Mouse (Mus musculus): ENCODE results near the gene Rps6ka3. TPM values are rescaled to one million over a fixed set of nuclear protein-coding genes. Genes with fewer than 3 reads are reported as not detected.

Rps6ka3 gene
- polyA plus RNA-seq, 1 experiment from 2014 or later: 1.8 TPM

DNA sequence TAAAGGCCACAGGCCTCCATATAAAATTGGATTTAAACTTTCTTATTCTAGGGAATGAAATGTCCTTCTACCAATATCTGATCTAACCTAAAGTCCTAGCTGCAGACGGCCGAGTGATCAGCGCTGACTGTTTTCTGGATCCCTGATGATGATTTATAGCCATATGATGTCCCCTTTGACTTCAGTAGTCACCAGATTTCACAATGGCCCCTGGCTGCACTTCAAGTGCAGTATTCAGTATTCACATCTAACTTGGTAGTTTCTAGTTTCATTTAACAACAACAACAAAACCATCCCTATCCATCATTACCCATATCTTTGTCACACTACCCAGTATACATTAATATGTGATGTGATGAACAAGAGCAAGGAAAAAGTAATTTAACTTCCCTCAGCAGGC, 154.4 kb downstream of the Rps6ka3 start:
- H3K27ac ChIP-seq: no peak overlapping the region
- H3K4me2 ChIP-seq: no peak overlapping the region
- 0 out of 2 replicates have a peak, but pooled peaks cover 5% of the 10 kb centered on the region for H3K36me3 ChIP-seq
- H3K27me3 ChIP-seq: no peaks in the 10 kb centered on the region
- no peak overlapping the region for H3K4me3 ChIP-seq (replicated peaks)
- H3K9ac ChIP-seq: no peak overlapping the region
- ATAC-seq (ENCODE audit: low read depth): no peak
- no peaks in the 10 kb centered on the region for H3K9me3 ChIP-seq (replicated peaks)
- H3K4me1 ChIP-seq (replicated peaks): no peaks in the 10 kb centered on the region
- no peak for DNase-seq
- WGBS (ENCODE audit: insufficient replicate concordance): 85% methylated on average over 3 of the region's 3 CpGs

GRCm38 (mm10) chrX:159371831-159372752, 162.0 kb downstream of the Rps6ka3 start, which contains the start of gene Eif1ax:
TSS of gene Eif1ax (plus strand) at chrX:159372178.
- no peaks in the 10 kb centered on the region for H3K9me3 ChIP-seq (replicated peaks)

DNA sequence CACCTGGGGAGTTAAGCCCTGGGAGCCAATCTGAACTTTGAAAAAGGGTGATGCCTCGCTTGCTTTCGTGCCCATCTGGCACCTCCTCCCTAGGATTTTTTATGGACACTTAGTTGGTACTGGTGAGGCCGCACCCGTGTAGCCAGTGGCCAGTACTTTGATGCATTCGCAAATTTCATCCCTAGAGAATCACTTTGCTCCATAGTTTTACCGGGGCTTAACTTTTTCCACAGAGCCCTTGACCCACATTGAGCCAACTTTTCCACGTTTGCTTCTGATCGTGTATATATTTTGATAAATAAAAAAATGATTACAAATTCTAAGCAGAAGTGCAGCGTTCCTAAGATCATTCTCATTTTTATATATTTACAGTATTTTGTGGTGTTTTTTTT, 162.6 kb downstream of the Rps6ka3 start:
- H3K4me3 ChIP-seq (replicated peaks): peak overlapping the region; percentile 80
- no peaks in the 10 kb centered on the region for H3K9me3 ChIP-seq (replicated peaks)
- H3K27ac ChIP-seq: peak overlapping the region; percentile 74; the same call in 1 of the 2 replicates
- H3K27me3 ChIP-seq: no peaks in the 10 kb centered on the region
- DNase-seq (no peak), ATAC-seq (ENCODE audit: low read depth) (no peak)
- peaks cover 14% of the 10 kb centered on the region for H3K36me3 ChIP-seq
- H3K9ac ChIP-seq: peak overlapping the region; percentile 82
- H3K4me1 ChIP-seq (replicated peaks): peaks cover 28% of the 10 kb centered on the region
- WGBS (ENCODE audit: insufficient replicate concordance): 14% methylated on average over 9 of the region's 9 CpGs
- peak overlapping the region; percentile 72 for H3K4me2 ChIP-seq

More at GRCm38 (mm10) chrX:159371831-159372752, 162.0 kb downstream of the Rps6ka3 start, which contains the start of gene Eif1ax:
- H3K4me1 ChIP-seq (replicated peaks): peaks cover 28% of the 10 kb centered on the region
- peak; percentile 100 for ATAC-seq (ENCODE audit: low read depth)
- peak within 1 kb of the TSS; percentile 74 for H3K27ac ChIP-seq
- peak within 1 kb of the TSS; percentile 72 for H3K4me2 ChIP-seq
- no peaks in the 10 kb centered on the region for H3K27me3 ChIP-seq
- H3K9ac ChIP-seq: peak within 1 kb of the TSS; percentile 82
- peak within 1 kb of the TSS; percentile 80 for H3K4me3 ChIP-seq (replicated peaks)
- DNase-seq: peak; percentile 80
- H3K36me3 ChIP-seq: peaks cover 9% of the 10 kb centered on the region; the same call in 1 of the 2 replicates
- WGBS (ENCODE audit: insufficient replicate concordance): 16% methylated on average over 53 of the region's 76 CpGs

- DNase-seq: no peak
- no peak overlapping the region for H3K27ac ChIP-seq
- peaks cover 26% of the 10 kb centered on the region for H3K36me3 ChIP-seq
- H3K4me2 ChIP-seq: no peak overlapping the region
- H3K9ac ChIP-seq: no peak overlapping the region
- no peaks in the 10 kb centered on the region for H3K9me3 ChIP-seq (replicated peaks)
- WGBS (ENCODE audit: insufficient replicate concordance): 79% methylated on average over 9 of the region's 9 CpGs
- no peaks in the 10 kb centered on the region for H3K27me3 ChIP-seq
- no peak overlapping the region for H3K4me3 ChIP-seq (replicated peaks)
- H3K4me1 ChIP-seq (replicated peaks): peaks cover 2% of the 10 kb centered on the region; the same call in 1 of the 2 replicates
- ATAC-seq (ENCODE audit: low read depth): no peak
Observed at GRCm38 (mm10) chrX:159387105-159387504, 177.0 kb downstream of the Rps6ka3 start.

DNA sequence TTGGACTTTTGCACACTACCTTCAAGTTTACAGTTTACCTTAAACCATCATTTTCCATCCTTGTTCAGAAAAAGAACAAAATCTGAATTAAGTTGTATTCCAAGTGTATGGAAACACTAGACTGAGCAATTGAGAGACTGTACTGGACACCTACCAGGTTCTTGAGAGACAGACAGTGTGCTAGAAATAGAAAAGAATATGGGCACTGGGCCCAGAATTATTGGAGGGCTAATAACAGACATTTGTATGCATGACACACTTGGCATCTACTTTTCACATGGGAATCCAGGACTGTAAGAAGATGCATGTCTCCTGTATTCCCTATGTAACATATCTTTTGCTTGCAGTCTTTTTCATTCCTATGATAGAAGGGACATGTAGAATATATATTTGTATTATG, 178.8 kb downstream of the Rps6ka3 start:
- Histone ChIP-seq H3K27ac (no peak overlapping the region), H3K4me2 (no peak overlapping the region), H3K36me3 (peaks cover 22% of the 10 kb centered on the region; the same call in 1 of the 2 replicates), H3K9me3 (replicated peaks) (no peaks in the 10 kb centered on the region), H3K4me1 (replicated peaks) (peaks cover 2% of the 10 kb centered on the region; the same call in 1 of the 2 replicates), H3K27me3 (no peaks in the 10 kb centered on the region), H3K4me3 (replicated peaks) (no peak overlapping the region), H3K9ac (no peak overlapping the region)
- ATAC-seq (ENCODE audit: low read depth): no peak
- DNase-seq: no peak

GRCm38 (mm10) chrX:159390347-159390962, 180.3 kb downstream of the Rps6ka3 start:
- peaks cover 15% of the 10 kb centered on the region; the same call in 1 of the 2 replicates for H3K36me3 ChIP-seq
- ATAC-seq (ENCODE audit: low read depth) (peak; percentile 57; the same call in 1 of the 2 replicates), DNase-seq (no peak)
- no peak overlapping the region for H3K4me2 ChIP-seq
- H3K27me3 ChIP-seq: no peaks in the 10 kb centered on the region
- no peak overlapping the region for H3K9ac ChIP-seq
- H3K4me3 ChIP-seq (replicated peaks): no peak overlapping the region
- H3K27ac ChIP-seq: no peak overlapping the region
- peaks cover 2% of the 10 kb centered on the region; the same call in 1 of the 2 replicates for H3K4me1 ChIP-seq (replicated peaks)
- H3K9me3 ChIP-seq (replicated peaks): no peaks in the 10 kb centered on the region
- 44% methylated on average over 6 of the region's 6 CpGs for WGBS (ENCODE audit: insufficient replicate concordance)

DNA sequence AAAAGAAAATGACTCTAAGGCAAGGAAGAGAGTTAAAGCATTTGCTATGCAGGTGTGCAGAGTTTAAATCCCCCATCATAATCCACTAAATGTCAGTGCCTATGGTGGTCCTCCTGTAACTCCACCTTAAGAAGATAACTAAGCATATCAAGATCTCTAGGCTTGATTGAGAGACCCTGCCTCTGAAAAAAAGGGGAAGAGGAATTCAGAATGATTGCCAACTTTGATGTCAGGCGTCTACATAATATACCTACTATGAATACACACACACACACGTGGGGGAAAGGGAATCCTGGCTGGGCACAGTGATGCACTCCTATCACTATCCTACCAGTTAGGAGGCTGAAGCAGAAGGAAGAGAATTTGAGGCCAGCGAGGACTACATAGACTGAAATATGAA, 181.1 kb downstream of the Rps6ka3 start:
- 50% methylated on average over 3 of the region's 3 CpGs for WGBS (ENCODE audit: insufficient replicate concordance)
- Histone ChIP-seq H3K4me3 (replicated peaks) (no peak overlapping the region), H3K27ac (no peak overlapping the region), H3K4me2 (no peak overlapping the region), H3K9ac (no peak overlapping the region), H3K9me3 (replicated peaks) (no peaks in the 10 kb centered on the region), H3K36me3 (peaks cover 9% of the 10 kb centered on the region; the same call in 1 of the 2 replicates), H3K27me3 (no peaks in the 10 kb centered on the region), H3K4me1 (replicated peaks) (peaks cover 2% of the 10 kb centered on the region; the same call in 1 of the 2 replicates)
- no peak for DNase-seq
- ATAC-seq (ENCODE audit: low read depth): no peak

- WGBS (ENCODE audit: insufficient replicate concordance): 25% methylated on average over 4 of the region's 4 CpGs
- H3K4me1 ChIP-seq (replicated peaks): no peaks in the 10 kb centered on the region
- H3K9ac ChIP-seq: no peak overlapping the region
- ATAC-seq (ENCODE audit: low read depth) (no peak), DNase-seq (no peak)
- H3K36me3 ChIP-seq: no peaks in the 10 kb centered on the region
- peaks cover 13% of the 10 kb centered on the region for H3K27me3 ChIP-seq
- H3K4me3 ChIP-seq (replicated peaks): no peak overlapping the region
- no peaks in the 10 kb centered on the region for H3K9me3 ChIP-seq (replicated peaks)
- no peak overlapping the region for H3K4me2 ChIP-seq
- no peak overlapping the region for H3K27ac ChIP-seq
Observed at GRCm38 (mm10) chrX:159409253-159409652, 199.1 kb downstream of the Rps6ka3 start.

DNA sequence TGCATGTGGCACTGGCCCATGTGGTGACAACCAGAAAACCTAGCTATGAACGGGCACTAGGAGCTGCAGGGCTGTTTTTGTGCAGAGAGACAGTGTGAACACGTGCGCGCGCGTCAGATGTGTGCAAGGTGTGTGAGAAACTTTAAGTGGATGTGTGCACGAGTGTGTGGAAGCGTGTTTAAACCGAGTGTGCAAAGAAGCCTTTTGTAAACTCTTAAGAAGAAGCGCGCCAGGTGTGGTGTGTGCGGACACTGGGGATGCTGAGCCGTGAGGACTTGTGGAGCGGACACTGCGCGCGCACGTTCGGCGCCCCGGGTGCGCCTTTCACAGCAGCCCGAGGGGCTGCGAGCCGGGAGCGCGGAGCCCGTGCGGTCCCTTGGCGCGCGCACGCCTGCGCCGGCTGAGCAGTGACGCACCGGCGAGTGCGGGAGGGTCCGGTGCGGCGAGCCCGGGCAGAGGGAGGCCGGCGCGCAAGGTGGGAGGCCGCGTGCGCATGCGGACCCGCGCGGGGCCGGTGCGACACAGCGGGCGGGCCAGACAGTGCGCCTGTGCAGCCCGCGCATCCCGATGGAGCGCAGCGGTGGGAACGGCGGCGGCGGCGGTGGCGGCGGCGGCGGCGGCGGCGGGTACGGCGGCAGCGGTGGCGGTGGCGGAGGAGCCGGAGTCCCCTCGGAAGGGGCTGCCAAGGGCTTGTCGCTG, 204.2 kb downstream of the Rps6ka3 start, which contains the start of gene Map7d2:
Map7d2 (plus strand) TSS at position 443 of the 699 bp plus-strand sequence.
- ATAC-seq (ENCODE audit: low read depth): no peak
- no peaks in the 10 kb centered on the region for H3K36me3 ChIP-seq
- H3K4me1 ChIP-seq (replicated peaks): no peaks in the 10 kb centered on the region
- H3K4me2 ChIP-seq: peak within 1 kb of the TSS; percentile 74
- 12% methylated on average over 47 of the region's 83 CpGs for WGBS (ENCODE audit: insufficient replicate concordance)
- H3K4me3 ChIP-seq (replicated peaks): peak within 1 kb of the TSS; percentile 56
- peaks cover 53% of the 10 kb centered on the region for H3K27me3 ChIP-seq
- H3K27ac ChIP-seq: no peak within 1 kb of the TSS
- H3K9ac ChIP-seq: no peak within 1 kb of the TSS
- DNase-seq: no peak
- no peaks in the 10 kb centered on the region for H3K9me3 ChIP-seq (replicated peaks)

- ATAC-seq (ENCODE audit: low read depth): no peak
- Histone ChIP-seq H3K4me1 (replicated peaks) (no peaks in the 10 kb centered on the region), H3K4me2 (peak overlapping the region; percentile 74), H3K27me3 (peaks cover 53% of the 10 kb centered on the region), H3K4me3 (replicated peaks) (peak overlapping the region; percentile 56), H3K9ac (no peak overlapping the region), H3K36me3 (no peaks in the 10 kb centered on the region), H3K27ac (no peak overlapping the region), H3K9me3 (replicated peaks) (no peaks in the 10 kb centered on the region)
- no peak for DNase-seq
- WGBS (ENCODE audit: insufficient replicate concordance): 10% methylated on average over 48 of the region's 65 CpGs
Observed at GRCm38 (mm10) chrX:159414829-159415673, 204.9 kb downstream of the Rps6ka3 start.

All from liver, embryonic 13.5 days (tissue).